In the genomic region with DNA sequence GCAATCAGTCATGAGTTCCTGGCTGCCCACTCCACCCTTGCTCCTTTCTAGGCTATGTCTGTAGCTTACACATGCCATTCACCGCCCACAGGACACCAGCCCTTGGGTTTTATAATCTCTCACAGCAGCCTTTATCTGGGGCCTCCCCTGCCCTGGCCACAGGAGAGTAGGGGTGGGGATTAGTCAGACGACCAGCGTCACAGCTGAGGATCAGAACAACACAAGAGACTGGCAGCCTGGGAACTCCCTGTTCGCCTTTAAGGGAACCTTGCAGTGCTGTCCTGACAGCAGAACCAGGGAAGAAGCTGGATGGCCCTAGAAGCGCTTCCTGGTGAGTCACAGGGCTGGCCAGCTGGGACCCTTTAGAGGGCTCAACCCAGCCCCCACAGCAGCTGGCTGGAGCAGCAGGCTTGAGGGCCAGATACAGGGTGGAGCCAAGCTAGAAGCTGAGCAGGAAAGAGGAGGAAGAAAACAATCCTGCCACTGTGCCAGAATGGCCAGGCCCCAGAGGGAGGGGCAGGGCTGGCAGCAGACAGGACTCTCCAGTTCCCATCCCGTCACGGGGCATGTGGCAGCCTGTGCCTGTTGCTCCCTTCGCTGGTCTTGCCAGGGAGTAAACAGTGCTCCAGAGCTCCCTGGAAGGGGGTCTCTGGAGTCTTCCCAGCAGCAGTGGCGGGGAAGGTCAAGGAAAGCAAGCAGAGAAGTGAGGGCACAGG, we compare ENCODE assay signal across 8 mouse cellular contexts. TPM values are rescaled to one million over a fixed set of nuclear protein-coding genes. Genes with fewer than 3 reads are reported as not detected.
DNase-seq lines count a peak whose midpoint lies in the region; ATAC-seq lines count a peak whose summit lies in the region.

No protein-coding gene starts in this region.

- H3K4me2 ChIP-seq in hindbrain, embryonic 16.5 days (ENCODE audit: low read length): peak overlapping the region; percentile 14; the same call in 1 of the 2 replicates

- no peaks in the 10 kb centered on the region for H3K9me3 ChIP-seq in hindbrain, embryonic 16.5 days (ENCODE audit: control insufficient read depth, low read length)

- peaks cover 26% of the 10 kb centered on the region for H3K4me1 ChIP-seq in hindbrain, embryonic 16.5 days (ENCODE audit: control insufficient read depth, insufficient read depth, low read depth, low read length)

- H3K27ac ChIP-seq in hindbrain, embryonic 16.5 days (ENCODE audit: low read depth, low read length): peak overlapping the region; percentile 86

- peak; percentile 95 for DNase-seq in adrenal gland, adult 2 months
- peak; percentile 73 for DNase-seq in embryo, embryonic 10 days (ENCODE audit: low spot score)
- DNase-seq in gastrocnemius, adult 8-10 months (ENCODE audit: low spot score in 2 of 2): peak; percentile 93 to 95
- peak; percentile 82 to 85 for DNase-seq in left cerebral cortex, adult 18-20 months (ENCODE audit: low spot score in 2 of 2)
- peak; percentile 97 for DNase-seq in lung, postnatal 36 days
- DNase-seq in retina, postnatal 1 day: peak; percentile 92
- DNase-seq in yolk sac, embryonic 10.5 days (ENCODE audit: low spot score): peak; percentile 72

- WGBS in hindbrain, embryonic 16.5 days: 21% methylated on average over 9 of the region's 9 CpGs

- peak overlapping the region; percentile 20; the same call in 1 of the 2 replicates for H3K9ac ChIP-seq in hindbrain, embryonic 16.5 days (ENCODE audit: low read depth, low read length)

- H3K4me3 ChIP-seq in hindbrain, embryonic 16.5 days (ENCODE audit: low read length): no peak overlapping the region

- ATAC-seq in hindbrain, embryonic 16.5 days: peak; percentile 94

- no peaks in the 10 kb centered on the region for H3K27me3 ChIP-seq in hindbrain, embryonic 16.5 days (replicated peaks; ENCODE audit: control insufficient read depth, insufficient read depth, low read length)

- H3K36me3 ChIP-seq in hindbrain, embryonic 16.5 days (ENCODE audit: control insufficient read depth, insufficient read depth, low read length): no peaks in the 10 kb centered on the region

RNA-seq across cellular contexts. Expression of gene Tmbim1, which starts 9.8 kb away (rescaled TPM):
- 100 to 1,000 TPM in 1 of 2 experiments, 10 to 100 TPM in 1; 98.3 to 115 TPM for total RNA-seq in adrenal gland, adult 2 months (2021)
- polyA plus RNA-seq in adrenal gland, adult 2 months (2012; rRNA removed): 834 and 852 TPM in 2 replicates
- 10 to 100 TPM; 31.3 to 38.1 (median 32.9) TPM for total RNA-seq in gastrocnemius, adult 8-10 months (2022)
- polyA plus RNA-seq in hindbrain, embryonic 16.5 days (2015; fragmentation: Nextera tagmentation; extraction: Ambion mirVana): 11.7 and 12.2 TPM in 2 replicates
- 10 to 100 TPM; 19.1 to 24.1 TPM for total RNA-seq in left cerebral cortex, adult 18-20 months (2021)

RNA-seq across cellular contexts. Expression of gene Pnkd, which starts 10.9 kb away (rescaled TPM):
- total RNA-seq in adrenal gland, adult 2 months (2021): 10 to 100 TPM; 61.1 to 85.1 TPM
- polyA plus RNA-seq in adrenal gland, adult 2 months (2012; rRNA removed): 92.9 and 106 TPM in 2 replicates
- total RNA-seq in gastrocnemius, adult 8-10 months (2022): 10 to 100 TPM; 51.9 to 56.2 (median 53.1) TPM
- 166 and 167 TPM in 2 replicates for polyA plus RNA-seq in hindbrain, embryonic 16.5 days (2015; fragmentation: Nextera tagmentation; extraction: Ambion mirVana)
- 100 to 1,000 TPM; 179 TPM for total RNA-seq in left cerebral cortex, adult 18-20 months (2021)

RNA-seq across cellular contexts. Expression of gene Aamp, which starts 11.1 kb away (rescaled TPM):
- total RNA-seq in adrenal gland, adult 2 months (2021): 100 to 1,000 TPM; 144 to 177 TPM
- polyA plus RNA-seq in adrenal gland, adult 2 months (2012; rRNA removed): 180 and 188 TPM in 2 replicates
- 10 to 100 TPM; 73.2 to 88.7 (median 78.0) TPM for total RNA-seq in gastrocnemius, adult 8-10 months (2022)
- 237 and 241 TPM in 2 replicates for polyA plus RNA-seq in hindbrain, embryonic 16.5 days (2015; fragmentation: Nextera tagmentation; extraction: Ambion mirVana)
- 100 to 1,000 TPM; 141 to 150 TPM for total RNA-seq in left cerebral cortex, adult 18-20 months (2021)

RNA-seq across cellular contexts. Expression of gene Gpbar1, which starts 17.3 kb away (rescaled TPM):
- not detected for total RNA-seq in adrenal gland, adult 2 months (2021)
- 0.43 TPM in 1 of 2 replicates, not detected in the other for polyA plus RNA-seq in adrenal gland, adult 2 months (2012; rRNA removed)
- not detected for total RNA-seq in gastrocnemius, adult 8-10 months (2022)
- polyA plus RNA-seq in hindbrain, embryonic 16.5 days (2015; fragmentation: Nextera tagmentation; extraction: Ambion mirVana): 0.20 TPM in 1 of 2 replicates, not detected in the other
- not detected for total RNA-seq in left cerebral cortex, adult 18-20 months (2021)

RNA-seq across cellular contexts. Expression of gene Arpc2, which starts 59.7 kb away (rescaled TPM):
- total RNA-seq in adrenal gland, adult 2 months (2021): 100 to 1,000 TPM; 180 to 191 TPM
- 108 and 124 TPM in 2 replicates for polyA plus RNA-seq in adrenal gland, adult 2 months (2012; rRNA removed)
- total RNA-seq in gastrocnemius, adult 8-10 months (2022): 10 to 100 TPM; 70.0 to 81.5 (median 72.2) TPM
- 411 and 415 TPM in 2 replicates for polyA plus RNA-seq in hindbrain, embryonic 16.5 days (2015; fragmentation: Nextera tagmentation; extraction: Ambion mirVana)
- total RNA-seq in left cerebral cortex, adult 18-20 months (2021): 100 to 1,000 TPM; 244 to 263 TPM
